Mouse (Mus musculus) ES-Bruce4 (cell line): ENCODE measurements around the gene Vegfa.

Experiments
- CTCF ChIP-seq: IDR thresholded peaks from one replicate; pipeline ENCODE4 v1.8.1; 2011; ENCODE audit warnings: low read depth, low read length
- EP300 ChIP-seq: IDR thresholded peaks from 2 replicates; pipeline ENCODE4 v1.6.1; 2011; ENCODE audit warnings: low read depth, low read length; ENCODE audit not compliant: insufficient read depth
- POLR2A ChIP-seq: IDR thresholded peaks from one replicate; pipeline ENCODE4 v1.8.1; 2011; ENCODE audit warnings: low read length; ENCODE audit not compliant: insufficient read depth

- TF ChIP-seq CTCF (no peak), EP300 (no peak), POLR2A (no peak)
Measured at GRCm38 (mm10) chr17:46003717-46004481, 28.3 kb downstream of the Vegfa start.
